Mouse (Mus musculus) hindbrain, postnatal 0 days (tissue): ENCODE measurements around the gene Susd3. TPM values are rescaled to one million over a fixed set of nuclear protein-coding genes. Genes with fewer than 3 reads are reported as not detected.

Source experiments
- ATAC-seq: fragments of 200-750 bp; cut with Nextera tagmentation; 2 replicates; pipeline ENCODE4 v1.8.0; 2017; ENCODE audit warnings: mild to moderate bottlenecking, moderate TSS enrichment, moderate library complexity
- DNase-seq: peaks from one replicate; pipeline ENCODE4 v3.0.0-alpha.2; 2015; ENCODE audit warnings: low spot score
- H3K27ac ChIP-seq: fragments of 300-500 bp; sonication (generic); 2 replicates; pipeline ENCODE4 v1.5.1; 2014; ENCODE audit warnings: mild to moderate bottlenecking
- H3K27me3 ChIP-seq: fragments of 300-500 bp; sonication (generic); 2 replicates; pipeline ENCODE4 v1.6.1; 2014; ENCODE audit warnings: low read length, mixed read lengths; ENCODE audit not compliant: insufficient read depth
- H3K36me3 ChIP-seq: fragments of 300-500 bp; sonication (generic); 2 replicates; pipeline ENCODE4 v1.6.1; 2014; ENCODE audit warnings: low read length, mixed read lengths; ENCODE audit not compliant: insufficient read depth
- H3K4me1 ChIP-seq: fragments of 300-500 bp; sonication (generic); 2 replicates; pipeline ENCODE4 v1.6.1; 2014; ENCODE audit warnings: antibody characterized with exemption, low read length, mixed read lengths; ENCODE audit not compliant: insufficient read depth
- H3K4me2 ChIP-seq: fragments of 300-500 bp; sonication (generic); 2 replicates; pipeline ENCODE4 v1.6.1; 2014; ENCODE audit warnings: low read depth, mild to moderate bottlenecking, low read length, moderate library complexity, mixed read lengths
- H3K4me3 ChIP-seq: fragments of 300-500 bp; sonication (generic); 2 replicates; pipeline ENCODE4 v1.5.1; 2014; ENCODE audit warnings: low read length
- H3K9ac ChIP-seq: fragments of 300-500 bp; sonication (generic); replicated peaks from 2 replicates; pipeline ENCODE4 v1.6.1; 2014; ENCODE audit warnings: mild to moderate bottlenecking, low read length, moderate library complexity, mixed read lengths
- H3K9me3 ChIP-seq: fragments of 300-500 bp; sonication (generic); 2 replicates; pipeline ENCODE4 v1.6.1; 2016; ENCODE audit warnings: low read length, mixed read lengths
- CTCF ChIP-seq: IDR thresholded peaks from 2 replicates; pipeline ENCODE4 v1.5.1; 2016; ENCODE audit warnings: antibody characterized with exemption, control low read depth, low read depth
- WGBS: fragments of 180-500 bp; shearing (Covaris S2); extraction: QIAGEN DNeasy Blood & Tissue Kit; methylation state at CpG from one replicate; pipeline ENCODE4 v1.1.7; 2014; 5-methylcytosine and 5-hydroxymethylcytosine counted together
- polyA plus RNA-seq: library from polyadenylated mRNA; unstranded; fragments of >200 nt; fragmentation: Nextera tagmentation; extraction: Ambion mirVana; gene quantifications from 2 replicates; pipeline ENCODE4 v1.2.1, GENCODE M21; 2015
- total RNA-seq: library from RNA; depleted of rRNA; stranded (reverse); fragments of >200 nt; gene quantifications from 2 replicates; pipeline ENCODE4 v1.2.3, GENCODE M21; 2014

The Susd3 gene
- total and polyA plus RNA-seq, 2 experiments from 2014 or later: 0.93 to 2.0 TPM

- H3K4me3 ChIP-seq: no peak overlapping the region
- no peak overlapping the region for H3K27ac ChIP-seq
- DNase-seq (no peak), ATAC-seq (no peak)
- no peaks in the 10 kb centered on the region; the same call in 1 of the 2 replicates for H3K36me3 ChIP-seq
- no peaks in the 10 kb centered on the region for H3K27me3 ChIP-seq
- no peak overlapping the region for H3K9ac ChIP-seq
- no peak for TF ChIP-seq CTCF
- WGBS: 100% methylated on average over 2 of the region's 2 CpGs
- no peaks in the 10 kb centered on the region for H3K9me3 ChIP-seq
- no peak overlapping the region for H3K4me2 ChIP-seq
- 0 out of 2 replicates have a peak, but pooled peaks cover under 1% of the 10 kb centered on the region for H3K4me1 ChIP-seq
These were observed 42.2 kb downstream of the Susd3 start for GRCm38 (mm10) chr13:49206341-49206740.

DNA sequence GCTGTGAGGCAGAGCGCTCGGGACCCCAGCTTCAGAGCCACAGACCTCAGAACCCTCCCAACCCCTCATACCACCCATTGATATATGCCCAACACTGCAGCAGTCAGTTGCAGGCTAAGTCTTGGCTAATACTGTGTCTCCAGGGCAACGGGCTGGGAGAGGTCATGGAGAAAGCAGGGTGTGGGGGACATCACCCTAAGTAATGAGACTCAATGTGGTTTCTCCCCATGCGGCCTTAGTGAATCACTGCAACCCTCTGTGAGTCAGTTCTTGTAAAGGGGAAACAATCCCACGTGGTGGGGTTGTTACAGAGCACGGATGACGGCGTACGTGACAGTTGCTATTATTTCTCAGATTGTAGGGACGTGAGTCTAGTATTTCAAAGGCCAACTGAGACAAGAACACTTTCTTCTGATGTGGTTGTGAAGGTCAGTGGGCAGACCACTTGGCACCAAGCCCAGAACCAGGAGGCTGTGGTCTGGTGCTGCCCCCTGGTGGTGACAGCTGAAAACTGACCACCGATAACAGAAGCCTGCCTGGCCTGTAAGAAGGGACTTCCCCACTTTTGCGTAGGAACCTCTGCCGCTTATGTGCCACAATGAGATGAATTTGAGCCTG, 43.0 kb downstream of the Susd3 start:
- Histone ChIP-seq H3K36me3 (no peaks in the 10 kb centered on the region; the same call in 1 of the 2 replicates), H3K27me3 (no peaks in the 10 kb centered on the region), H3K27ac (no peak overlapping the region), H3K4me1 (no peaks in the 10 kb centered on the region), H3K9ac (no peak overlapping the region), H3K4me3 (no peak overlapping the region), H3K4me2 (no peak overlapping the region), H3K9me3 (no peaks in the 10 kb centered on the region)
- peak; percentile 96 for TF ChIP-seq CTCF
- ATAC-seq (peak; percentile 62), DNase-seq (peak; percentile 84)
- 28% methylated on average over 13 of the region's 13 CpGs for WGBS

- DNase-seq (no peak), ATAC-seq (no peak)
- Histone ChIP-seq H3K9ac (no peak overlapping the region), H3K4me2 (no peak overlapping the region), H3K36me3 (no peaks in the 10 kb centered on the region; the same call in 1 of the 2 replicates), H3K27ac (no peak overlapping the region), H3K4me1 (no peaks in the 10 kb centered on the region), H3K27me3 (no peaks in the 10 kb centered on the region), H3K9me3 (no peaks in the 10 kb centered on the region), H3K4me3 (no peak overlapping the region)
- WGBS: 92% methylated on average over 7 of the region's 7 CpGs
- TF ChIP-seq CTCF: no peak
These were observed 46.0 kb downstream of the Susd3 start for GRCm38 (mm10) chr13:49202556-49202955.

DNA sequence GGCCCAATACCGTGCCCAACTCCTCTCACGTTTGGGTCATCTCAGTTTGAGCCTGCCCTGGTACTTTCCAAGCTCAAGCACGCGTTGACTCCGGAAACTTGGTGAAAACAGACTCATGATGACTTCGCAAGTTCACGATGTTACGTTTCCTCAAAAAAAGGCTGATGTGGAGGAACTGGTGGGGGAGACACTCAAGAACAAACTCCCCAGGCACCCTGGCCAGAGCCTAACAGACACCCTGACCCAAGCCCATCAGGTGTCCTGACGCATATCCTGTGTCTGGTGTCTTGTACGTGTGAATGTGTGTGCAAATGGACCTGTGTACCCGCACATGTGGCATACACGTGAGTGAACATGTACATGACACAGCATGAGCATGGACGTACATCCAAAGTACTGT, 47.8 kb downstream of the Susd3 start:
- no peak overlapping the region for H3K4me2 ChIP-seq
- ATAC-seq: no peak
- TF ChIP-seq CTCF: no peak
- no peak overlapping the region for H3K4me3 ChIP-seq
- no peaks in the 10 kb centered on the region for H3K9me3 ChIP-seq
- no peaks in the 10 kb centered on the region for H3K27me3 ChIP-seq
- no peak overlapping the region for H3K27ac ChIP-seq
- H3K9ac ChIP-seq: no peak overlapping the region
- 92% methylated on average over 13 of the region's 13 CpGs for WGBS
- no peaks in the 10 kb centered on the region for H3K4me1 ChIP-seq
- DNase-seq: no peak
- peaks cover 7% of the 10 kb centered on the region; the same call in 1 of the 2 replicates for H3K36me3 ChIP-seq

GRCm38 (mm10) chr13:49199891-49200290, 48.6 kb downstream of the Susd3 start:
- DNase-seq: no peak
- H3K4me1 ChIP-seq: no peaks in the 10 kb centered on the region
- H3K27ac ChIP-seq: no peak overlapping the region
- no peak for TF ChIP-seq CTCF
- H3K4me3 ChIP-seq: no peak overlapping the region
- 91% methylated on average over 7 of the region's 7 CpGs for WGBS
- no peaks in the 10 kb centered on the region for H3K9me3 ChIP-seq
- no peak overlapping the region for H3K4me2 ChIP-seq
- peaks cover 9% of the 10 kb centered on the region; the same call in 1 of the 2 replicates for H3K36me3 ChIP-seq
- ATAC-seq: no peak
- H3K9ac ChIP-seq: no peak overlapping the region
- H3K27me3 ChIP-seq: no peaks in the 10 kb centered on the region

GRCm38 (mm10) chr13:49198734-49199133, 49.8 kb downstream of the Susd3 start:
- no peak overlapping the region for H3K27ac ChIP-seq
- no peak overlapping the region for H3K4me3 ChIP-seq
- DNase-seq (no peak), ATAC-seq (no peak)
- H3K36me3 ChIP-seq: peaks cover 9% of the 10 kb centered on the region; the same call in 1 of the 2 replicates
- H3K9me3 ChIP-seq: no peaks in the 10 kb centered on the region
- TF ChIP-seq CTCF: no peak
- no peaks in the 10 kb centered on the region for H3K27me3 ChIP-seq
- 93% methylated on average over 9 of the region's 9 CpGs for WGBS
- H3K4me2 ChIP-seq: no peak overlapping the region
- no peaks in the 10 kb centered on the region for H3K4me1 ChIP-seq
- H3K9ac ChIP-seq: no peak overlapping the region

- H3K27ac ChIP-seq: no peak overlapping the region
- no peak overlapping the region for H3K4me2 ChIP-seq
- H3K4me3 ChIP-seq: no peak overlapping the region
- peaks cover 9% of the 10 kb centered on the region; the same call in 1 of the 2 replicates for H3K36me3 ChIP-seq
- DNase-seq (peak; percentile 60), ATAC-seq (peak; percentile 58)
- no peak for TF ChIP-seq CTCF
- no peaks in the 10 kb centered on the region for H3K4me1 ChIP-seq
- no peaks in the 10 kb centered on the region for H3K9me3 ChIP-seq
- 49% methylated on average over 6 of the region's 6 CpGs for WGBS
- H3K9ac ChIP-seq: no peak overlapping the region
- H3K27me3 ChIP-seq: no peaks in the 10 kb centered on the region
These were observed 51.7 kb downstream of the Susd3 start for GRCm38 (mm10) chr13:49196766-49197165.
